Mouse (Mus musculus): Measurements from ENCODE around the gene Myoz1. TPM values are rescaled to one million over a fixed set of nuclear protein-coding genes. Genes with fewer than 3 reads are reported as not detected.

The Myoz1 gene
- polyA plus RNA-seq, 1 experiment = 0.16 TPM

DNA sequence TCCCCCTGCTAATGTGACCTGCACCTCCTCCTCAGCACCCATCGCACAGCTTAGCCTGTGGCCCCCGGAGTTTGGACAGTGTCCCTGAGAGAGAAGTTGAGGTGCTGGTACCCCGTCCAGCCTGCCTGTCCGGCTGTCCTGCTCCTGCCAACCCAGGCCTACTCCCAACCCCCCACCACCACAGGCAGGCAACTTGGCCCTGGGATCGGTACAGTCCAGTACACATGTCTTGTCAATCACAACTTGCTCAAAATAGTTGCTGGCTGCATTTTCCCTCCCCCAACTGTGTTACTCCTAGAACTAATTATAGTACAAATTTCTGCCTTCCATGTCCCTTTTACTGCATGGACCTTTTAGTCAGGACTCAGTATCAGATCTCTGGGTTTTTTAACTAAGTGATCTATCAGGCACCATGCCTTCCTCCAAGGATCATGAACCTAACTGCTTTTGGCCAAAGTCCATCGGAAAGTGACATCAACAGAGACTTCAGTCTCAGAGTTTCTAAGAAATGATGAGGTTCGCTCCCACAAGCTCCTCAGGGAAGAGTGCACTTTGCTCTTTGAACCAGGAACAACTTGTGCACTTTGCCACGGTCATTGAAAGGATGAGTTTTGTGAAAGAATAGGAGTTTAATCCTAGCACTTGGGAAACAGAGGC is 11.9 kb upstream of the Myoz1 start, which contains the start of gene Synpo2l:
Synpo2l (minus strand) TSS at position 201 of the 657 bp plus-strand sequence.
- TF ChIP-seq POLR2A (IDR thresholded peaks at IDR 0.05; ENCODE audit: borderline replicate concordance, extremely low read depth, insufficient read depth, insufficient read length, poor library complexity, severe bottlenecking) = no peak
- no peak for TF ChIP-seq CTCF (IDR thresholded peaks at IDR 0.05; ENCODE audit: borderline replicate concordance, extremely low read depth, insufficient read depth, insufficient read length)
- no peak for DNase-seq (ENCODE audit: low read depth)

GRCm38 (mm10) chr14:20667469-20667868 is 11.1 kb upstream of the Myoz1 start:
- no peak for DNase-seq (ENCODE audit: low read depth)
- TF ChIP-seq CTCF (IDR thresholded peaks at IDR 0.05; ENCODE audit: borderline replicate concordance, extremely low read depth, insufficient read depth, insufficient read length) = no peak
- no peak for TF ChIP-seq POLR2A (IDR thresholded peaks at IDR 0.05; ENCODE audit: borderline replicate concordance, extremely low read depth, insufficient read depth, insufficient read length, poor library complexity, severe bottlenecking)

GRCm38 (mm10) chr14:20664436-20664835 is 8.1 kb upstream of the Myoz1 start:
- no peak for TF ChIP-seq CTCF (IDR thresholded peaks at IDR 0.05; ENCODE audit: borderline replicate concordance, extremely low read depth, insufficient read depth, insufficient read length)
- TF ChIP-seq POLR2A (IDR thresholded peaks at IDR 0.05; ENCODE audit: borderline replicate concordance, extremely low read depth, insufficient read depth, insufficient read length, poor library complexity, severe bottlenecking) = no peak
- peak; percentile 45 for DNase-seq (ENCODE audit: low read depth)

DNA sequence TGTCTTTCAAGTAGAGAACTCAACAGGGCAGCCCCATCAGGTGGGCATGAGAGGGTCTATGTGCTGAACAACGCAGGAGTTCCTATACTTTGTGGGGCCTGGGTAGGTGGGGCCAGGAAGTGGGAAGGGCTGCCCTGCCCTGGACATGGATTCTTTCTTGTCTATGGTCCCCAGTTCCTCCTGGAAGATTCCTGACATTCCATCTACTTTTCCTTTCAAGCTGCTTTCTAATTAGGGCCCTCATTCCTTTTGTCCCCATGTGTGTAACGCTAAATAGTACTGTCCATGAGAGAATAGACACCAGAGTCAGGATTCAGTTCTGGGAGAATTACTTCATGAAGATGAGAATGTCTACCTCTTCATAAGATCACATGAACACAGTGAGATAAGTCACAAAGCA is 7.3 kb upstream of the Myoz1 start:
- DNase-seq (ENCODE audit: low read depth) = no peak
- TF ChIP-seq CTCF (IDR thresholded peaks at IDR 0.05; ENCODE audit: borderline replicate concordance, extremely low read depth, insufficient read depth, insufficient read length) = no peak
- no peak for TF ChIP-seq POLR2A (IDR thresholded peaks at IDR 0.05; ENCODE audit: borderline replicate concordance, extremely low read depth, insufficient read depth, insufficient read length, poor library complexity, severe bottlenecking)

DNA sequence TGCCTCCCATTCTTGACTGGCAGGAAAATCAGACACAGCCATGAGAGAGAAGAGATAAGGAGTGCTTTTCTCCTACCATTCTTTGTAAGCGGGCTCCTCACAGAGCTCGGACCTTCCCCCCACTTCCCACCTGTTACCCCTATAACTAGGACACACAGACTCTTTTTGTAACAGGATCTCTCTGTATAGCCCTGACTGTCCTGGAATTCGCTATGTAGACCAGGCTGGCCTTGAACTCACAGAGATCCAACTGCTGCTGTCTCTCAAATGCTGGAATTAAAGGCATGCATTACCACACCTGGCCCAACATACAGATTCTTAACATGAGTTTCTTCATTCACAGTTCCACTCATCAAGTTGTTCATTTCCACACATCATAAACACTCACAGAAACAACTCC is 6.4 kb upstream of the Myoz1 start:
- no peak for DNase-seq (ENCODE audit: low read depth)
- TF ChIP-seq CTCF (IDR thresholded peaks at IDR 0.05; ENCODE audit: borderline replicate concordance, extremely low read depth, insufficient read depth, insufficient read length) (no peak), POLR2A (IDR thresholded peaks at IDR 0.05; ENCODE audit: borderline replicate concordance, extremely low read depth, insufficient read depth, insufficient read length, poor library complexity, severe bottlenecking) (no peak)

DNA sequence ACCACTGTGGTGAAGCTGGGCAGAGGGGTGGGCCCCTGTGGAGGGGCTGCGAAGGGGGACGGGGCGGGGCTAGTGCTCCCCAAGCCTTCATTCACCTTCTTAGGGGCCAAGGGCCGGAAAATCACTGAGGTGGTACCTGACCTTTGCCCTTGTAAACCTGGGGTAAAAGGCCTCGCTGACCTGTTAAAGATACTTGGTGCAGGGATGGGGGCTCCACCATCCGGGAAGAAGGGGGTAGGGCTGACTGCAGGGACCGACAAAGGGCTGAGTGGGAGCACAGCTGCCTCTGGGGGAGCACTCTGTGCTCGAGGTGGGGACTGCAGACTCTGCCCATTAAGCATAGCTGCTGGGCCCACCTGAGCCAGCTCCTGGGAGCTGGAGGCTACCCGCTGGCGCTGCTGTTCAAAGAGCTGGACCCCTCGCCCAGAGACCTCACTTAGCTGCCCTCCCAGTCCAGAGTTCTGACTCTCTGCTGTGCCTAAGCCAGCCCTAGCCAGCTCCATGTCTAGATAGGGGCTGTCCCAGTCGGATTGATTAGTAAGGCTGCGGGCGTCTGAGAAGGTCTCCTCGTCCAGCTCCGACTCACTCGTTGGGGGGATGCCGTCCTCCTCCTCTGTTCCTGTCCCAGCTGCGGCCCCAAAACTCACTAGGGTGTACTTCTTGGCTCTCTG is 5.5 kb upstream of the Myoz1 start:
- no peak for TF ChIP-seq POLR2A (IDR thresholded peaks at IDR 0.05; ENCODE audit: borderline replicate concordance, extremely low read depth, insufficient read depth, insufficient read length, poor library complexity, severe bottlenecking)
- TF ChIP-seq CTCF (IDR thresholded peaks at IDR 0.05; ENCODE audit: borderline replicate concordance, extremely low read depth, insufficient read depth, insufficient read length) = no peak
- DNase-seq (ENCODE audit: low read depth) = peak; percentile 47

DNA sequence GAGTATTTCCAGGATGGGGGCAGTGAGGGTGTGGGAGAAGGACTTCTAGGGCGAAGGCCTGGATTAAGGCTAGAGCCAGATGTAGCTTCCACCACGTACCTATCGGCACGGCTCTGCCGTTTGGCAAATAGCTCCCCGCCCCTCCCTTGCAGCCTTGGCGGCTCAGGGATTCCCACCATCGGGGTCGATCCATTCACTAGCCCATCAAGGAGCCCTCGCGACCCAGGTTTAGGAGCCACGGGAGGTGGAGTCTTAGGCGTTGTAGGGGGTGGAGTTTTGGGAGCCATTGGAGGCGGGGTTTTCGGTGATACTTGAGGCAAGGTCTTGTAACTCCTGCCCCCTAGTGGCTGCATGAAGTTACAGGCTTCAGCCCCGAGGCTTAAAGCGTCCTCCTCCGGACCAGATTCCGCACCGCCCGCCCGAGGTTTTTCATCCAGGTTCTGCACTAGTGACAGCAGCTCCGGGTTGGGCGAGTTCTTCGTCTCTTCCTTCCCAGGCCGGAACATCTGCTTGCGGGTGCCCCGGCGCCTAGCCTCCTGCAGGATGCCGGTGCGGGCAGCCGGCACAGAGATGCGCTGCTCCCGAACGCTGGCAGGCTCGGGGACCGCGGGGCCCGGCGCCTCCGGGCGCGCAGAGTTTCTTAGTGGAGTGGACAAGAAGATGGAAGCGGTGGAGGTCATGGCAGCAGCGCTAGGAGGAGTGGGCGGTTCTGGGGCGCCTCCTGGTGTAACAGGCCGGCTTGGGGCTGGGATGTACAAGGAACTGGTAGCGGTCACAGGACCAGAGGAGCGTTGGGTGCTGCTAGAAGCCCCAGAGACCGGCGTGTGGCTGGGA is 4.7 kb upstream of the Myoz1 start:
- DNase-seq (ENCODE audit: low read depth) = peak; percentile 98
- no peak for TF ChIP-seq POLR2A (IDR thresholded peaks at IDR 0.05; ENCODE audit: borderline replicate concordance, extremely low read depth, insufficient read depth, insufficient read length, poor library complexity, severe bottlenecking)
- peak; percentile 93 for TF ChIP-seq CTCF (IDR thresholded peaks at IDR 0.05; ENCODE audit: borderline replicate concordance, extremely low read depth, insufficient read depth, insufficient read length)

GRCm38 (mm10) chr14:20659687-20660086 is 3.3 kb upstream of the Myoz1 start:
- no peak for TF ChIP-seq CTCF (IDR thresholded peaks at IDR 0.05; ENCODE audit: borderline replicate concordance, extremely low read depth, insufficient read depth, insufficient read length)
- TF ChIP-seq POLR2A (IDR thresholded peaks at IDR 0.05; ENCODE audit: borderline replicate concordance, extremely low read depth, insufficient read depth, insufficient read length, poor library complexity, severe bottlenecking) = no peak
- DNase-seq (ENCODE audit: low read depth) = no peak

- TF ChIP-seq POLR2A (IDR thresholded peaks at IDR 0.05; ENCODE audit: borderline replicate concordance, extremely low read depth, insufficient read depth, insufficient read length, poor library complexity, severe bottlenecking) (no peak), CTCF (IDR thresholded peaks at IDR 0.05; ENCODE audit: borderline replicate concordance, extremely low read depth, insufficient read depth, insufficient read length) (no peak)
- no peak for DNase-seq (ENCODE audit: low read depth)
These were observed 2.6 kb upstream of the Myoz1 start for GRCm38 (mm10) chr14:20658902-20659301.

- TF ChIP-seq CTCF (IDR thresholded peaks at IDR 0.05; ENCODE audit: borderline replicate concordance, extremely low read depth, insufficient read depth, insufficient read length) (peak; percentile 66; the same call in 1 of the 2 replicates), POLR2A (IDR thresholded peaks at IDR 0.05; ENCODE audit: borderline replicate concordance, extremely low read depth, insufficient read depth, insufficient read length, poor library complexity, severe bottlenecking) (no peak)
- peak; percentile 67 for DNase-seq (ENCODE audit: low read depth)
These were observed 2.0 kb upstream of the Myoz1 start for GRCm38 (mm10) chr14:20658326-20658725.

DNA sequence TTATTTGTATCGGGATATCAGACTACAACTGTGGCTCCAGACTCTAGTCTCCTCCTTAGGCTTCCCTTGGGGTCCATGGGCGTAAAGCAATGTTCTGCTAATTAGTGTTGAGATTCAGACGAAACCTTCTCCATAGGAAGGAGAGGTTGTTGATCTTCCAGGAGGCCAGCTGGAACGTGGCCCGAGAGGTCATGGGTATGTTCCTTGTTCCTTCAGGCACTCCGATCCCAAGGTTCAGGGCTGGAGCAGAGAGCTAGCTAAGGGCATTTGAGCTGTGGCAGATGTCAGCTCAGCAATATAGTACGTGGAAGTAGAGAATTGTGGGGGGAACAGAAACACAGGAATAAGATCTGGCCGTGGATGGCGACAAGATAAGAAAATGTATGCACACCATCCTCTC is 609 bp downstream of the Myoz1 start:
- DNase-seq (ENCODE audit: low read depth) = no peak
- TF ChIP-seq CTCF (IDR thresholded peaks at IDR 0.05; ENCODE audit: borderline replicate concordance, extremely low read depth, insufficient read depth, insufficient read length) (no peak), POLR2A (IDR thresholded peaks at IDR 0.05; ENCODE audit: borderline replicate concordance, extremely low read depth, insufficient read depth, insufficient read length, poor library complexity, severe bottlenecking) (no peak)
